Mouse (Mus musculus) hindbrain, embryonic 15.5 days (tissue): Measurements from ENCODE around the gene Mid1. TPM values are rescaled to one million over a fixed set of nuclear protein-coding genes. Genes with fewer than 3 reads are reported as not detected.
A peak's percentile ranks its signal among the peaks of the same experiment; 100 is the strongest.
"Not testable (repeated sequence)": the region's sequence is repeated elsewhere in the genome, so short reads cannot be mapped to it uniquely, and the experiment has no call there.

Source experiments
- ATAC-seq: fragments of 200-750 bp; cut with Nextera tagmentation; 2 replicates; pipeline ENCODE4 v1.8.0; 2017; ENCODE audit warnings: low read depth, moderate number of reproducible peaks, moderate TSS enrichment; ENCODE audit not compliant: low FRiP score
- H3K27ac ChIP-seq: fragments of 300-500 bp; sonication (generic); replicated peaks from 2 replicates; pipeline ENCODE4 v1.5.1; 2015; ENCODE audit warnings: mild to moderate bottlenecking, inconsistent platforms
- H3K27me3 ChIP-seq: fragments of 300-500 bp; sonication (generic); 2 replicates; pipeline ENCODE4 v1.6.1; 2015; ENCODE audit warnings: control low read depth, inconsistent platforms
- H3K36me3 ChIP-seq: fragments of 300-500 bp; sonication (generic); 2 replicates; pipeline ENCODE4 v1.6.1; 2015; ENCODE audit warnings: control low read depth, inconsistent platforms
- H3K4me1 ChIP-seq: fragments of 300-500 bp; sonication (generic); replicated peaks from 2 replicates; pipeline ENCODE4 v1.6.1; 2015; ENCODE audit warnings: control low read depth, inconsistent platforms
- H3K4me2 ChIP-seq: fragments of 300-500 bp; sonication (generic); 2 replicates; pipeline ENCODE4 v1.6.1; 2015; ENCODE audit warnings: moderate library complexity, mild to moderate bottlenecking, inconsistent platforms
- H3K4me3 ChIP-seq: fragments of 300-500 bp; sonication (generic); 2 replicates; pipeline ENCODE4 v1.5.1; 2015; ENCODE audit warnings: mild to moderate bottlenecking, inconsistent platforms
- H3K9ac ChIP-seq: fragments of 300-500 bp; sonication (generic); 2 replicates; pipeline ENCODE4 v1.6.1; 2015; ENCODE audit warnings: inconsistent platforms
- H3K9me3 ChIP-seq: fragments of 300-500 bp; sonication (generic); 2 replicates; pipeline ENCODE4 v1.6.1; 2016; ENCODE audit warnings: control low read depth, inconsistent platforms
- WGBS: fragments of 180-500 bp; shearing (Covaris S2); methylation state at CpG from one replicate; pipeline ENCODE4 v1.1.7; 2015; 5-methylcytosine and 5-hydroxymethylcytosine counted together
- polyA plus RNA-seq: library from polyadenylated mRNA; unstranded; fragments of >200 nt; fragmentation: Nextera tagmentation; extraction: Ambion mirVana; gene quantifications from 2 replicates; pipeline ENCODE4 v1.2.1, GENCODE M21; 2015

Gene Mid1
- polyA plus RNA-seq, 1 experiment from 2014 or later: 6.4 TPM

DNA sequence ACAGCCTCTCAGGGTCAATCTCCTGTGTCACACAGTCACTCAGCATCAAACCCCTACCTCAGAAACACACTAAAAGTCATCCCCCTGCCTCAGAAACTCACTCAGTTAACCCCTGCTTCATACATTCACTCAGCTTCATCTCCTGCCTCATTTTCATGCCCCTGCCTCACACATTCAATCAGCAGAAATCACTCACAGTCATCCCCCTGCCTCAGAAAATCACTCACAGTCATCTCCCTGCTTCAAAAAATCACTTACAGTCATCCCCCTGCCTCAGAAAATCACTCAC, 323.1 kb downstream of the Mid1 start:
- not testable (repeated sequence) for ATAC-seq, H3K4me3 ChIP-seq

DNA sequence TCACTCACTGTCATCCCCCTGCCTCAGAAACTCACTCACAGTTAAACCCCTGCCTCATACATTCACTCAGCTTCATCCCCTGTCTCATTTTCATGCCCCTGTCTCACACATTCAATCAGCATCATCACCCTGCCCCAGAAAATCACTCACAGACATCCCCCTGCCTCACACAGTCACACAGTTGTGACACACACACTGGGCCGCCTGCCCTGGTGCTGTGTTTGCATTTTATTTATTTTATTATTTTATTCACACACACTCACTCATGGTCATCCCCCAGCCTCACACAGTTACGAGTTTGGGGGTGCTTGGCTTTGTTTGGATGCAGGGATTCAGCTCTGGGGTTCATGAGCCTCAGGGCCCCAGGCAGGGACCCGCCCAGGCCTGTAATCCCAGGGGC, 323.6 kb downstream of the Mid1 start:
- H3K9me3 ChIP-seq: peaks cover 17% of the 10 kb centered on the region
- not testable (repeated sequence) for H3K36me3 ChIP-seq, H3K27ac ChIP-seq, H3K27me3 ChIP-seq, H3K4me2 ChIP-seq, H3K4me3 ChIP-seq, H3K9ac ChIP-seq, ATAC-seq, H3K4me1 ChIP-seq
- 36% methylated on average over 3 of the region's 3 CpGs for WGBS

More for the DNA sequence above, 323.1 kb downstream of the Mid1 start:
- not testable (repeated sequence) for H3K27ac ChIP-seq, H3K36me3 ChIP-seq, H3K4me2 ChIP-seq, H3K9ac ChIP-seq, H3K4me1 ChIP-seq, H3K27me3 ChIP-seq
- H3K9me3 ChIP-seq: peaks cover 17% of the 10 kb centered on the region

DNA sequence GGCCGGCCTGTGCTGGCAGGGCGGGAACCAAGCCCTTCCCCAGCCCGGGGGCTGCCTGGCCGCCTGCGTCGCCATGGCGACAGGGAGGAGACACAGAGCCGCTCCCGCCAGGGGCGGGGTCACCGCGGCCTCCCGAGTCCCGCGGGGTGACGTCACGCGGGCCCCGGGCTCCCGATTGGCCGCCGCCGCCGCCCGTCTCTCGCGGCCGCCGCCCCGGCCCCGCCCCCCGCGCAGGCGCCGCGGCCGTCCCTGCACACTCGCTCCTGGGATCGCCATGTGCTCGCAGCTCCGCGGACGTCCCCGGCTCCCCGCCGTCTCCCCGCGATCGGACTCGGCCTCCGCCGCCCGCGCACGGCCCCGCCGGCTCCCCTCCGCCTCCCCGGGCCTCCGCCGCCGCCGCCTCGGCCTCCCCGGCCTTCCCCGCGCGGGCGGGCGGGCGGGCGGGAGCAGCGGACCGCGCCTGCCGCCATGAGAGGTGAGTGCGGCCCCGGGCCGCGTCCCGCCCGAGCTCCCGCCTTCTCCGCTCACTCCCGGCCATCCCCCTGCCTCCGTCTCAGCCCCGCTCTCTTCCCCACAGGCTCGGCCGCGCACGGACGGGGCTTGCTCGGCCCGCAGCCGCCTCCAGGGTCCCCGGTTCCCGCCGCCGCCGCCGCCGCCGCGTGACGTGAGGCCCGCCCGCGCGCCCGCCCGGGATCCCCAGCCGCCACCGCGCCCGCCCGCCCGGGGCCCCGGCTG, 324.2 kb downstream of the Mid1 start, which contains the start of gene Gm21887:
Gm21887 (plus strand) TSS at position 644 of the 735 bp plus-strand sequence.
- H3K4me3 ChIP-seq: peak within 1 kb of the TSS; percentile 48
- H3K4me2 ChIP-seq: not testable (repeated sequence)
- WGBS: 76% methylated on average over 116 of the region's 118 CpGs

DNA sequence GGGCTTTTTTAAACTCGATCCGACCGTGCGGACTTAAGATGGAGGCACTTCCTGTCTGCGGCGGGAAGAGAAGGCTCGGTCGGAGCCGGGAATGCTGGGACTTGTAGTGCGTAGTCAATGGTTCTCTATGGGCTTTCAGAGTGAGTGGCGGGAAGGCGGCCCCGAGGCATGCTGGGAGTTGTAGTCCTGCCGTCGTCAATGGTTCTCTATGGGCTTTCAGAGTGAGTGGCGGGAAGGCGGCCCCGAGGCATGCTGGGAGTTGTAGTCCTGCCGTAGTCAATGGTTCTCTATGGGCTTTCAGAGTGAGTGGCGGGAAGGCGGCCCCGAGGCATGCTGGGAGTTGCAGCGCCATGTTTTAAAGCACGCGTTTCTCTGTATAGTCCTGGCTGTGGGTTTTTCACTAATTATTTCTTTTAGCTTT, 324.8 kb downstream of the Mid1 start:
- not testable (repeated sequence) for H3K36me3 ChIP-seq, H3K4me1 ChIP-seq, H3K4me2 ChIP-seq, H3K27me3 ChIP-seq
- H3K4me3 ChIP-seq: peak overlapping the region; percentile 48
- peak; percentile 97 for ATAC-seq
- peak overlapping the region; percentile 42 for H3K9ac ChIP-seq
- WGBS: 60% methylated on average over 25 of the region's 25 CpGs
- peak overlapping the region; percentile 66 for H3K27ac ChIP-seq
- peaks cover 17% of the 10 kb centered on the region for H3K9me3 ChIP-seq

More for the DNA sequence above, 324.2 kb downstream of the Mid1 start, which contains the start of gene Gm21887:
- Histone ChIP-seq H3K9ac (peak within 1 kb of the TSS; percentile 42), H3K9me3 (peaks cover 17% of the 10 kb centered on the region), H3K27ac (peak within 1 kb of the TSS; percentile 66)
- H3K4me1 ChIP-seq, H3K36me3 ChIP-seq, H3K27me3 ChIP-seq: not testable (repeated sequence)
- peak; percentile 88 for ATAC-seq

DNA sequence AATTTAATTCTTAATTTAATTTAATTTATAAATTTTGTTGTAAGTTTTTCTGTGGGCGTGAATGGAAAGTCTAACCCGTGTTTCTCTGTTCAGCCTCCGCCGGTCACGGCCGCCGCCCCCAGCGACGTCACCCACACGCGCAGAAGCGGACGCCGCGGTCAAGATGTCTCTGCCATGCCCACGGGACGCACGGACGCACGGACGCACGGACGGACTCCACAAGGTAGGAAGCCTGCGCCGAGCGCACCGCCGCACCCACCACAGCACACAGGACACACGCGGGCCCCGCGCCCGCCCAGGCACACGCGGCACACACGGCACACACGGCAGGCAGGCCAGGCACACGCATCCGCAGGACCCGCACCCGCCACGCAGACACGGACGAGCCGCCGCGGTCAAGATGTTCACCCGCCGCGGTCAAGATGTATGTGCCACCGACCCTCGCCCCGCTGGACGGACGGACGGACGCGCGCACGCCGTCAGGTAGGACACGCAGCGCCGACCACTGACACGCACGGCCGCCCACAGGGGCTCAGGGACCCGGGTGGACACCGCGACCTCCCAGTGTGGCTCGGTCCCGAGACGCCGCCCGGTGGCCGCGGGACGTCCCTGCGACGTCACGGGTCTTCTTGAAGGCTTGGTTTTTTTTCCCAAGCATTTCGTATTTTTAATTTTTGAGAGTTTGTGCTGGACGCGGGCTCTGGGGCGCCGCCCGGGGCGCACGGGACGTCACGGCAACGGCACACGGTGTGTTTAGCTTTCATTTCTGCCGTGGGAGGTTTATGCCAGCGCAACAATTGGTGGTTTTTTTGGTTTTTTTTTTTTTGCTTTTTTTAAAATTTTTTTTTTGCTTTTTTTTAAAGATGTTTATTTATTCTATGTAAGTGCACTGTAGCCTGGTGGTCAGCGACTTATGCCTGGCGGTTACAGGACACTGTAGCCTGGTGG, 325.9 kb downstream of the Mid1 start:
- not testable (repeated sequence) for H3K4me2 ChIP-seq, H3K4me1 ChIP-seq, H3K27me3 ChIP-seq, H3K36me3 ChIP-seq, H3K27ac ChIP-seq, H3K9ac ChIP-seq, H3K4me3 ChIP-seq
- peak; percentile 52 for ATAC-seq
- H3K9me3 ChIP-seq: peaks cover 17% of the 10 kb centered on the region
- 82% methylated on average over 97 of the region's 97 CpGs for WGBS

DNA sequence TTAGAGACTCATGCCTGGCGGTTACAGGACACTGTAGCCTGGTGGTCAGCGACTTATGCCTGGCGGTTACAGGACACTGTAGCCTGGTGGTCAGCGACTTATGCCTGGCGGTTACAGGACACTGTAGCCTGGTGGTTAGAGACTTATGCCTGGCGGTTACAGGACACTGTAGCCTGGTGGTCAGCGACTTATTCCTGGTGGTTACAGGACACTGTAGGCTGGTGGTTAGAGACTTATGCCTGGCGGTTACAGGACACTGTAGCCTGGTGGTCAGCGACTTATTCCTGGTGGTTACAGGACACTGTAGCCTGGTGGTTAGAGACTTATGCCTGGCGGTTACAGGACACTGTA, 326.5 kb downstream of the Mid1 start:
- not testable (repeated sequence) for H3K4me2 ChIP-seq, ATAC-seq, H3K4me1 ChIP-seq, H3K4me3 ChIP-seq, H3K27ac ChIP-seq, H3K27me3 ChIP-seq, H3K9ac ChIP-seq, H3K36me3 ChIP-seq
- H3K9me3 ChIP-seq: peaks cover 17% of the 10 kb centered on the region
- 84% methylated on average over 6 of the region's 10 CpGs for WGBS

DNA sequence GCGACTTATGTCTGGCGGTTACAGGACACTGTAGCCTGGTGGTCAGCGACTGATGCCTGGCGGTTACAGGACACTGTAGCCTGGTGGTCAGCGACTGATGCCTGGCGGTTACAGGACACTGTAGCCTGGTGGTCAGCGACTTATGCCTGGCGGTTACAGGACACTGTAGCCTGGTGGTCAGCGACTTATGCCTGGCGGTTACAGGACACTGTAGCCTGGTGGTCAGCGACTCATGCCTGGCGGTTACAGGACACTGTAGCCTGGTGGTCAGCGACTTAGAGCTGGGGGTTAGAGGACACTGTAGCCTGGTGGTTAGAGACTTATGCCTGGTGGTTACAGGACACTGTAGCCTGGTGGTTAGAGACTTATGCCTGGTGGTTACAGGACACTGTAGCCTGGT, 328.4 kb downstream of the Mid1 start:
- H3K4me3 ChIP-seq, ATAC-seq, H3K4me2 ChIP-seq, H3K4me1 ChIP-seq, H3K27ac ChIP-seq, H3K27me3 ChIP-seq, H3K9ac ChIP-seq: not testable (repeated sequence)
- peaks cover 17% of the 10 kb centered on the region for H3K9me3 ChIP-seq
- peaks cover 12% of the 10 kb centered on the region for H3K36me3 ChIP-seq
- 100% methylated on average over 2 of the region's 13 CpGs for WGBS

DNA sequence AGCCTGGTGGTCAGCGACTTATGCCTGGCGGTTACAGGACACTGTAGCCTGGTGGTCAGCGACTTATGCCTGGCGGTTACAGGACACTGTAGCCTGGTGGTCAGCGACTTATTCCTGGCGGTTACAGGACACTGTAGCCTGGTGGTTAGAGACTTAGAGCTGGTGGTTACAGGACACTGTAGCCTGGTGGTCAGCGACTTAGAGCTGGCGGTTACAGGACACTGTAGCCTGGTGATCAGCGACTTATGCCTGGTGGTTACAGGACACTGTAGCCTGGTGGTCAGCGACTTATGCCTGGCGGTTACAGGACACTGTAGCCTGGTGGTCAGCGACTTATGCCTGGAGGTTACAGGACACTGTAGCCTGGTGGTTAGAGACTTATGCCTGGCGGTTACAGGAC, 329.0 kb downstream of the Mid1 start:
- H3K4me2 ChIP-seq, ATAC-seq, H3K9ac ChIP-seq, H3K27ac ChIP-seq, H3K4me3 ChIP-seq, H3K27me3 ChIP-seq, H3K4me1 ChIP-seq: not testable (repeated sequence)
- 77% methylated on average over 4 of the region's 13 CpGs for WGBS
- Histone ChIP-seq H3K9me3 (peaks cover 17% of the 10 kb centered on the region), H3K36me3 (peaks cover 15% of the 10 kb centered on the region)

DNA sequence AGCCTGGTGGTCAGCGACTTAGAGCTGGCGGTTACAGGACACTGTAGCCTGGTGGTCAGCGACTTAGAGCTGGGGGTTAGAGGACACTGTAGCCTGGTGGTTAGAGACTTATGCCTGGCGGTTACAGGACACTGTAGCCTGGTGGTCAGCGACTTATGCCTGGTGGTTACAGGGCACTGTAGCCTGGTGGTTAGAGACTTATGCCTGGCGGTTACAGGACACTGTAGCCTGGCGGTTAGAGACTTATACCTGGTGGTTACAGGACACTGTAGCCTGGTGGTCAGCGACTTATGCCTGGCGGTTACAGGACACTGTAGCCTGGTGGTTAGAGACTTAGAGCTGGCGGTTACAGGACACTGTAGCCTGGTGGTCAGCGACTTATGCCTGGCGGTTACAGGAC, 330.9 kb downstream of the Mid1 start:
- H3K27me3 ChIP-seq, H3K27ac ChIP-seq, H3K4me3 ChIP-seq, H3K4me2 ChIP-seq, H3K4me1 ChIP-seq, ATAC-seq, H3K9ac ChIP-seq, H3K9me3 ChIP-seq: not testable (repeated sequence)
- peaks cover 20% of the 10 kb centered on the region for H3K36me3 ChIP-seq
- WGBS: 89% methylated on average over 10 of the region's 12 CpGs

DNA sequence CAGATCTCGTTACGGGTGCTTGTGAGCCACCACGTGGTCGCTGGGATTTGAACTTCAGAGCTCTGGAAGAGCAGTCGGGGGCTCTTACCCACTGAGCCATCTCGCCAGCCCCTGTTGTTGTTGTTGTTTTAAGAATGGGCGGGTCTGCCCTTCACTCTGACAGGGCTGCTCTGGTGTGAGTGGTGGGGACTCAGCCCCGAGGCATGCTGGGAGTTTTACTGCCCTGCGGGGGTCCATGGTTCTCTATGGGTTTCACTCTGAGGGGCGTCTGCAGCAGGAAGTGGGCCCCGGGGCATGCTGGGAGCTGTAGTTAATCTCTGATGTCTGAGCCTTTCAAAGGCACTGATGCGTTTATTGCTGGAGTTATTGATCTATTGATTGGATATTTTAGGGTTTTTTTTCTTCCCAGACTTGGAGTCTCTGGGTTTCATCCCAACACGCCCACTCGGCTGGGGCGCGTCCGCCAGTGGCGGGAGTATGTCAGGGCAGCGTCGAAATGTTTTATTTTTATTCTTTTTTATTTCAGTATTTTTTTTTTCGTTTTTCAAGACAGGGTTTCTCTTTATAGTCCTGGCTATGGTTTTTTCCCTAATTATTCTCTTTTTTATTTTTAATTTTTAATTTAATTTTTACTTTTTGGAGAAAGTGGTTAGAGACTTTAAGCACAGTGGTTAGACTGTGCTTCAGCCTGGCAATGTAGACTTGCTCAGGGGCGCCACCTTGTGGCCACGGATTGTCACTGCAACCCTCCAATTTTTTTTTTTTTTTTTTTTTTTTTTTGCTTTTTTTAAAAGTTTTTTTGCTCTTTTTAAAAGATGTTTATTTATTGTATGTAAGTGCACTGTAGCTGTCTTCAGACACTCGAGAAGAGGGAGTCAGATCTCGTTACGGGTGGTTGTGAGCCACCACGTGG, 332.6 kb downstream of the Mid1 start:
- Histone ChIP-seq H3K9me3 (peaks cover 13% of the 10 kb centered on the region; the same call in 1 of the 2 replicates), H3K36me3 (peaks cover 18% of the 10 kb centered on the region; the same call in 1 of the 2 replicates), H3K4me2 (peak overlapping the region; percentile 0; the same call in 1 of the 2 replicates)
- H3K27me3 ChIP-seq, H3K27ac ChIP-seq, H3K4me3 ChIP-seq, H3K4me1 ChIP-seq, H3K9ac ChIP-seq: not testable (repeated sequence)
- 54% methylated on average over 27 of the region's 27 CpGs for WGBS
- ATAC-seq: peak; percentile 83

DNA sequence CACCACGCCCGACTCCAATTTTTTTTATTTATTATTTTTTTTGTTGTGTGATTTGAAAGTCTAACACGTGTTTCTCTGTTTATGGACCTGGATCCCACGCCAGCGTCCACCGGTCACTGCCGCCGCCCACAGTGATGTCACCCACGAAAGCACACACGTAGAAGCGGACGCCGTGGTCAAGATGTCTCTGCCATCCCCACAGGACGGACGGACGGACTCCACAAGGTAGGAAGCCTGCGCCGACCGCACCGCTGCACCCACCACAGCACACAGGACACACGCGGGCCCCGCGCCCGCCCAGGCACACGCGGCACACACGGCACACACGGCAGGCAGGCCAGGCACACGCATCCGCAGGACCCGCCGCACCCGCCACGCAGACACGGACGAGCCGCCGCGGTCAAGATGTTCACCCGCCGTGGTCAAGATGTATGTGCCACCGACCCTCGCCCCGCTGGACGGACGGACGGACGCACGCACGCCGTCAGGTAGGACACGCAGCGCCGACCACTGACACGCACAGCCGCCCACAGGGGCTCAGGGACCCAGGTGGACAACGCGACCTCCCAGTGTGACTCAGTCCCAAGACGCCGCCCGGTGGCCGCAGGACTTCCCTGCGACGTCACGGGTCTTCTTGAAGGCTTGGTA, 333.7 kb downstream of the Mid1 start:
- not testable (repeated sequence) for H3K4me2 ChIP-seq, H3K4me3 ChIP-seq, H3K4me1 ChIP-seq, H3K27ac ChIP-seq, H3K9ac ChIP-seq, H3K27me3 ChIP-seq
- peak; percentile 93 for ATAC-seq
- H3K36me3 ChIP-seq: peaks cover 18% of the 10 kb centered on the region; the same call in 1 of the 2 replicates
- WGBS: 84% methylated on average over 66 of the region's 66 CpGs
- peaks cover 13% of the 10 kb centered on the region; the same call in 1 of the 2 replicates for H3K9me3 ChIP-seq
